Mouse (Mus musculus): Measurements from ENCODE around the gene Gsap.

The Gsap gene

DNA sequence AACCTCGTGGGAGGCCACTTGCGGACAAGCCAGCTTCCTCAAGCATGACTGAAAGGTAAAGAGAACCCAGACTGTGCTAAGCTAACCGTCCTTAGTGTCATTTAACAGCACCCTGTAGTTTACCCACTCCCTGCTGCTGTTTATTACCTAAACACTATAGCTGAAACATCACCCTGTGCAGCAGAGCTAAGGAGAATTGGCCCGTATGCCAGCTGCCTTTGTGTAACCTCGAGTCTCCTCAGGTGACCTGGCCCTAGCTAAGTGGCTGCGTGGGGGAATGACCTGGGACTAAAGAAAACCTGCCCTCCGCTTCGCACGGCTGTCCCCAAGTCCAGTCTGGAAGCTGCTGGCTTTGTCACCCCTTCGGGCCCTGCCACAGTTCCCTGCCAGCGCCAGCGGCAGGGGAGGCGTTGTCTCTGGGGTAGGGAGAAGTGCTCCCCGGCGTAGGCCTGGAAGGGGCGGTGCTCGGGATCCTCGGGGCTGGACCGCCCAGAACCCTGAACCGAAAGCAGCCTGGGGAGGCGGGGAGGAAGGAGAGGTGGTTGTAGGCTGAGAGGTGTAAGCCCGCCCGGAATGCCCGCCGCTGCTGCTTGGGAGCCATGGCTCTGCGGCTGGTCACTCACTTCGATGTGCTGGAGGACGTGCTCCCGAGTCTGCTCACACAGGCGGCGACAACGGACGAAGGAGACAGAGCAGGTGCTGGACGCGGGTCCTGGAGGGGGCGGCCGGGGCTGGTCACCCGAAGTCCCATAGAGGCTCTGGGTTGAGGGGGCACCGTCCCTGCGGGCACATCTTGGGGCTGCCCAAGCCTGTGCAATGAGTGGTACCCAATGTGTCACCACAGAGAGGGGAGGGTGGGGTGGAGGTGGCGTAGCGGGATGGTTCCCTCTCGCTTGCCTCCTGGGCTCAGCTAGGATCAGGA is at the start of gene Gsap:
TSS of gene Gsap (plus strand) at position 492 of the 922 bp plus-strand sequence.
- peak; percentile 55 for DNase-seq (ENCODE audit: low spot score)

DNA sequence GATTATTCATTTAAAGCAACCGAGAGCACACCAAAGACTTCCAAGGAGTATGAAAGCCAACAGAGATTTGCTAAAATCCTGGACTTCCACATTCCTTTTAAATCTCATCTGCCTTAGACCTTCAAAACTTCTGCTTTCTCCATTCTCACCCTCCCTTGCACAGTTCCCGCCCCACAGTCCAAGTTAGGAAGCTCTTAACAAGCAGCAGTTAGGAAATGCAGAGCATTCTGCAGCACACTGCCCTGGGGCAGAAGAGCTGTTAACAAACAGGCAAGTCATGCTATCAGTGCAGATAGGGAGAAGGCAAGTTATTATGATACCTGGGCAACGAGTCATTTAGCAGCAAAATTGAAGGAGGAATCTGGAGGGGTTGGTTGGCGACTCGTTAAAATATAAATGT is 49.5 kb upstream of the Gsap start:
- DNase-seq (ENCODE audit: low spot score), result peak; percentile 18

DNA sequence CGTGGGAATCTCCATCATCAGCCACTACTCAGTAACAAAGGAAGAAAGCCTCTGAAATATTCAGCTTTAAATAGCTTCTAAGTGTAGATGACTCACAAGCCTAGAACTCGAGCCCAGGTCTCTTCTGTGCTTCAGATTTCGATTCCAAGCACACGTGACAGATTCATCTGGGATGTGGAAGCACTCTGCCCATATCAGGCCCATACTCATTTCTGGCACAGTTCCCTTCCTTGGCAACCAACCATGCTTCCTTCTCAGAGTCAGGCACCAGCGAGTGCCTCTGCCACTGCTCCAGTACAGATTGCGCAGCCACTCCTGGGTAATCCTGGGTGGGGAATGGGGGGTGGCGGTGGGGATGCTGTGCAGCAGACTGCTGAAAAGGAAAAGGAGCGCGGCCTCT is 46.5 kb upstream of the Gsap start:
- DNase-seq (ENCODE audit: low spot score), result no peak

DNA sequence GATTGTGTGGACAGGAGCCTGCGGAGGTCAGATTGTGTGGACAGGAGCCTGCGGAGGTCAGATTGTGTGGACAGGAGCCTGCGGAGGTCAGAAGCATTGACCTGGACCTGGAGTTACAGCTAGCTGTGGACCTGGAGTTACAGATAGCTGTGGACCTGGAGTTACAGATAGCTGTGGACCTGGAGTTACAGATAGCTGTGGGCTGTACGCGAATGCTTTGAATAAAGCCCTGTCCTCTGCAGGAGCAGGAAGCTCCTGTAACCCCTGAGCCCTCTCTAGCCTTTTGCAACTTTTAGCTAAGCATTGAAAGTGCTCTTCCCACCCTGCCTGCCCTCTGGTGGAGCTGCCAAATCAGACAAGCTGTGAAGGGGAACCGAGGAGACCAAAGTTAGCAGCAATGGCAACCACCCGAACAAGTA is 44.9 kb upstream of the Gsap start:
- peak; percentile 40 for DNase-seq (ENCODE audit: low spot score)

DNA sequence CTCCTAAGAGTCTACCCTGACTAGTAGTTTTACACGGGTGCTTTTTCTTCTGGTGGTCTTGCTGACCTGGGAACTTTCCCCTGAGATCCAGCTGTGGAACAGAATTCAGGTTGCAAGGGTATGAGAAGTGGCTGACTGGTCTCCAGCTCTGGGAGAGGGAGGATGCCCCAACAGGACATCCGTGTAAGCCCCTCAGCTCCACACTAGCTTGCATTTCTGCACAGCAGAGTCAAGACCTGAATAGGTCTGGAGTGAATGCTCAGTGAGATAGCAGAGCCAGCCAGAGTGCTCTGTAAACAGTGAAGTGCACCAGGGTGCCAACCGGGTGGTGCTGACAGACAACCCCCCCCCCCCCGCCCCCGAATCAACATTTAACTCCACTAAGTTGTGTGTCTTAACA is 44.4 kb upstream of the Gsap start:
- DNase-seq (ENCODE audit: low spot score), result no peak

DNA sequence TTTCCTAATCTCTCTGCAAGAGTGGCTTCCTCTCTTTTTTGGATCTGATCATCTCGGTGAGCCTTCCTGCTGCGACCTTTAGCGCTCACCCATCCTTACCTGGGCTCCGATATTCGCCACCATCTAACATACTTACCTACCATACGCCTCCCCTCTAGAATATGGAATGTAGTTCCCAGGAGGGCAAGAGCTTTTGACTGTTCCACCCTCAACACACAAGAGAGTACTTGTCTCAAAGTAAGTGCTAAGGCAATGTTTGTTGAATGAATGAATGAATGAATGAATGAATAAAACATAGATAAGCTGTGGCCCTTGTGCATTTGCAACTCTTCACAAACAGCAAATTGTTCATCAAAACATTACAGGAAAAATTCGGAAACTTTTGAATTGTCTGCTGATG is 43.0 kb upstream of the Gsap start:
- DNase-seq (ENCODE audit: low spot score), result no peak

DNA sequence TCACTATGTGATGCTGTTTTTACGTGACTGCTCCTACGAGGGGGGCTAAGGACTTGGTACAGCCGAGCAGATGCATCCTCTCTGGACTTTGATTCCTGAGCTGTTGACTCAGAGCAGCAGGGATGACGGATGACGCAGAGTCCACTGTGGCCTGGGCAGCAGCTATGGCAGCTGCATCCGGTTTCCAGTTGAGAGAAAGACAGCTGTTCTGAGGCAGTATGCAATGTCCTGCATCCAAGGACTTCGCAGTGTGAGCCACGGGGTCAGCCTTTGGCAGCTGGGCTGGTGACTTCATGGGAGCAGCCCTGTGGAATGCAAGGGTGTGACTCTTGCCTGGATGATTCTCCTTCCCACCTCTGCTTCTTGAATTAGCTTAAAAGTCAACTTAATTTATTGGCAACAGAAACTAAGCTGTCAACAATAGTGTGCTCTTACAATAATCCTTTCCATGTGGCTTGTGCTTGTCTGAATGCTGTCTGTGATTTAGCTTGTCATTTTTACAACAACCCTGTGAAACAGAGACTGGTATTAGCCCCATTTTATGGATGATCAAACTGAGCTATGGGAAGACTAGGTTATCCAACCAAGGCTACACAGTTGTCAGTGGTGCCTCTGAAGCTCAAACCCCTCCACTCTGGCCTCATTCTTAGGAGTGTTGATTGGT is 41.4 kb upstream of the Gsap start:
- peak; percentile 75 for DNase-seq (ENCODE audit: low spot score)

DNA sequence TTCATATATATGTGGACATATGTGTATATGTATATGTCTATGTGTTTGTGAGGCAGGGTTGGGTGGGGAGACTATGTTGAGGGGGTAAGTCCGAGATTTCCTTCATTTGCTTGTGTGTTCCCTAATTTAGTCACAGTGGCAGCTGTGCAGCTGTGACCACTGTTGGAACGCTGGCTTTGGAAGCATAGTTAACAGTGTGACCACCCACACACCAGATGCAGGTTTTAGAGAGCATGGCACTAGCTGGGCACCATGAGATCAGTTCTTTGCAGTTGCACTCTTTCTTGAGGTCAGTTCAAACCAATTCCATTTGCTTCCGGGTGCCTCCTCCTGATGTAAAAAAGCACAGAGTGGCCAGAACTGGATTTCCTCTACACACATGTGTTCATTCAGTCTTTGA is 37.7 kb upstream of the Gsap start:
- no peak for DNase-seq (ENCODE audit: low spot score)

DNA sequence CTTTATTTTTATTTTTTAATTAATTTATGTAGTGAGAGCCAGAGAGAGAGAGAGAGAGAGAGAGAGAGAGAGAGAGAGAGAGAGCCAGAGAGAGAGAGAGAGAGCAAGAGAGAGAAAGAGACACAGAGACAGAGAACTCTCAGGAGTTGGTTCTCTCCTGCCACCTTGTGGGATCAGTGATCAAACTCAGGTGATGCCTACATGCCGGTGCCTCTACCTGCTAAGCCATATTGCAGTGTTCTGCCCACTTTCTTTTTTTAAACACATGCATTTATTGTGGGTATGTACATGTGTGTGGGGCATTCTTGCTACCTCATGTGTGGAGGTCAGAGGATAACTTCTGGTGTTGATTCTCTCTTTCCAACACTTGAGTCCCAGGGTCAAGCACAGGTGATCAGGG is 32.4 kb upstream of the Gsap start:
- no peak for DNase-seq (ENCODE audit: low spot score)

DNA sequence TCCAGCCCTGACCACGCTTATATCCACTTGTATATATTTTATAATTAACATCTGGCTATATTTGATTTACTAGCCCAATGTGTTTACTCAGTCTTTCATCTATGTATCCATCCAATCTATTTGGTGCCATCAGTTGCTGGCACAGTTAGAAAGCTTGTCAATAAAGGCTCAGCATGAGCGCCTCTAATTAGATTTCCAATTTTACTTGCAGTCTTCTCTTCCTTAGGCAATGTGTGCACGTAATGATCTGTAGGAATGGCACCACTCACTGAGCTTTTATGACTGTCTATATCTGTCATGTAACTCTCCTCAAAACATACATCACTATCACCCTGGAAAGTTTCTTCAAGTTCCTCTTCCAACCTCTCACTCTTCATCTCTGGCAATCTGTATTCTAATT is 29.3 kb upstream of the Gsap start:
- DNase-seq (ENCODE audit: low spot score), result no peak

DNA sequence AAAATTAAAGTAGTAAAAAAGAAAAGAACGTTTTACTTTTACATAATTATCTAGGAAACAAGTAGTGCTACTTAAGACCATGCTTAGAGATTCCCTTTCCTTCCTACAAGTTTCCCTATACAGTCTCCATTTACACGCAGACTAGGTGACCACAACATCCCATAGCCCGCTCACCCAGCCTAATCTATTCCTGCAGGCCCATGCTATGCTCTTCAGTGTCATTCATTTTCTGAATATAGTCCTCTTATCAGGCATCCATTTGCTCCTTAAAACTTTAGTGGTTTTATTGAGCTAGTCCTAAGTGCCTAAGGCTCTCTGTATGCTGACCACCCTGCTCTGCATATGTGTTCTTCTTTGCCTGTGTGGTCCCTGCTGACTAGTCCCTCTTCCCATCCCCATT is 26.5 kb upstream of the Gsap start:
- no peak for DNase-seq (ENCODE audit: low spot score)

DNA sequence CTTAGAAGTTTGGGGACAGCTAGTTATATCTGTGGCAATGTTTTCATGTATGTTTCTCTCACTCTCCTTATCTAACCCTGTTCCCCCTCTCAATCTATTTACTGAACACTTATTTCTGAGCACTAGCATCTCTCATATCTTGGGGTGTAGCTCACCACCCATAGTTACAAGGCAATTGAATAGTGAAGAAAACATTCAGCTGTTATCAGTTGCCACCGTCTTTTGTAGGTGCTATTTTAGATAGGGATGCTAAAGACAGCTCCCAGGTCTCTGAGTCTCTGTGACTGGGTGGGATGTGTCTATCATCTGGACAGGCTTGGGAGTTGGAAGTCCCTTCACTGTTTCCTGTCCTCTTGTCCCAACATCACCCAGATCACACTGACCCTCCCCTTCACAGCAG is 25.3 kb upstream of the Gsap start:
- DNase-seq (ENCODE audit: low spot score), result no peak

DNA sequence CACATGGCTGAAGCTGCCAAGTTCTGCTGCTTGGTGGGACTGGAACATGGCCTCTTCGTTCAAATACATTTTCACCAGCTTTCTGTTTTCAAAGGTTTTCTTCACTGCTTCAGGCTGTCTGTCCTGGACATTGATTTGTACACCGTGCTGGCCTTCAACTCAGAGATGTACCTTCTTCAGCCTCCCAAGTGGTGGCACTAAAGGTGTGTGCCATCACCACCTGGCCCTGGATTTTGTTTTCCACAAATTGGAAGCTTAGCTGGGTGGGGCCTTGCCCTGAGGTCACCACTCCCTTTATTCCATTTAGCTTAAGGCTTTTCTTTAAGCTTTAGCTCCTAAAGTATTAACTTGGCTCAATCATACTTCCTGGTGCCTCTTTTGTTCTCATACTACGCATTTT is 22.6 kb upstream of the Gsap start:
- DNase-seq (ENCODE audit: low spot score), result no peak

DNA sequence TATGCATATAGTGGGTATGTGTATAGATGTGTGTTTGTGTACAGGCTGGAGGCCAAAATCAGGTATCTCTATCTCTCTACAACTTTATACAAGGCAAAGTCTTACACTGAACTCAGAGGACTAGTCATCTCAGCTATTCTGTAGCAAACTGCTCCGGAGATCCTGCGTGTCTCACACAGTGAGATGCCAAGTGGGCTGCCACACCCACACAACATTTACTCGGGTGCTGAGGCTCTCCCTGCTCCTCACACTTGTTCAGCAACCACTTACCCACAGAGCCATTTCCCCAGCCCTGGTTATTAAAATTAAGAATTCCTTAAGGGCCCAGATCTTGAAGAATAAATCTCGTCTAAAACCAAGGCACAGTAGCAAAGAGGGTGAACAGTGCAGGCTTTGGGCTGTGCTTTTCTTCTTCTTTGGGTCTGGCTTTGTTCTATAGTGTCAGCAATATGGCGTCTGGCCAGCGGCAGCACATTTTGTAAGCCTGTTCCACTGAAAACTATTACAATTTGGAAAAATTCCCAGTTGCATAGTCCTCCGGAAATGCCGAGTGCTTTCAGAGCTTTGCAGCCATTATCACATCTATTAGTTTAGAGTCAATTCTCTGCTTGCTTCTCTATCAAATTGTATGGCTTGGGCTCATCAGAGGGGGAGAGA is 17.2 kb upstream of the Gsap start:
- DNase-seq (ENCODE audit: low spot score), result no peak

DNA sequence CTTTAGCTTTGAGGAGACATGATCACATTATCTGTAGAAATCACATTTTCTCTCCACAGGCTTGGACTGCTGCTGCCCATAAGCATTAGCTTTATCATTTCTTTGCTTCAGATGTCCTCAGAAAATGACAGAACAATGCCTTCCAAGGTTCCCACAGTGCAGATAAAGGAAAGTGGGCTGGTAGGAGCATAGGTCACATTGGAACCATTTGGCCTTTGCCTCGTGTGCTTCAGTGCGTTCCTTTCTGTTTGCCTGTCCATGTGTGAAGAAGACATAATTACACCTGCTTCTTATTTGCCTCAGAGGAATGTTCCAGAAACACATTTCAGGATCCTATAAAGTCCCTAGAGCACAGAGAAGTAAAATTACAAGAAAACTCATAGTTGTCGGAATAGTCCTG is 16.7 kb upstream of the Gsap start:
- peak; percentile 36 for DNase-seq (ENCODE audit: low spot score)

DNA sequence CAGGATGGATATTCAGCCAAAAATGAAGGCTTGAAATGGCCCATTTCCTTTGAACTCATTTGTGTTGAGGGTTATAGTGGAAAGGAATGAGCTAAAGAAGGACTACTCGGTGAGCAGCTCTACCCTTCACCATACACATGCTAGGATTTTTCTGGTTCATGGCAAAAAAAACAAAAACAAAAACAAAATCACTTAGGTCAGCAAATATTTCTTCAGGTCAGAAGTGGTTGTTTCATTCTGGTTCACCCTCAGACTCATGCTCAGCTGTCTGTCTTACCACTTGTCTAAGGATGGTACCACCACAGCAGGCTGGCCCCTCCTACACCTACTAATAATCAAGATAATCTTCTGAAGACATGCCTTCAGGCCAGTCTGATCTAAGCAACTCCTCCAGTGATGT is 16.2 kb upstream of the Gsap start:
- no peak for DNase-seq (ENCODE audit: low spot score)

DNA sequence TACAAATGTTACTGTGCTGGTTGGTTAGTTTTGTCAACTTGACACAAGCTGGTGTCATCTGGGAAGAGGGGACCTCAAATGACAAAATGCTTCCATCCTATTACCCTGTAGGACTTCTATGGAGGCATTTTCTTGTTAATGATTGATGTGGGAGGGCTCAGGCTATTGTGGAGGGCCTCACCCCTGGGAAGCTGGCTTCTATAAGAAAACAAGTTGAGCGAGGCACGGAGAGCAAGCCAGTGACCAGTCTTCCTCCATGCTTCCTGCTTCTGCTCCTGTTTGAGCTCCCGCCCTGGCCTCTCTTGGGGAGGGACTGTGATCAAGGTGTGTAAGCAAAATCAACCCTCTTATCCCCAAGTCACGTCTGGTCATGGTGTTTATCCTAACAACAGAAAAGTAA is 15.6 kb upstream of the Gsap start:
- DNase-seq (ENCODE audit: low spot score), result no peak

DNA sequence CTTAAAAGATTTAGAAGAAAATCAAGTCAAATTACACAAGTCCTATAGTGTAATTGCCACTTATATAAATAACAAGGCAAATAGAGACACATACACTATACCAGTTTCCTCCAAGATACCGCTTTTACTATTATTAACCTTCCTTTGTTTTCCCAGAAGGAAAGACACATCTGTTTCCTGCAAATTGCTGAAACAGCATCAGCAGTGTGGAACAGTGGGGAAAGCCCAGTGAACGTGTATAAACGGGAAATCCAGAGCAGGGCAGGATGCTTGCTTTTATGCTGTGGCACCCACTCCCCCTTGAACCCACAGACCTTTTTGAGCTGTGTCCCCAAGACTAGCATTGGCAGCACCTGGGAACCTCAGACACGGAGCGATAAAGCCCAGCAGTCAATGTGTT is 15.2 kb upstream of the Gsap start:
- DNase-seq (ENCODE audit: low spot score), result no peak

DNA sequence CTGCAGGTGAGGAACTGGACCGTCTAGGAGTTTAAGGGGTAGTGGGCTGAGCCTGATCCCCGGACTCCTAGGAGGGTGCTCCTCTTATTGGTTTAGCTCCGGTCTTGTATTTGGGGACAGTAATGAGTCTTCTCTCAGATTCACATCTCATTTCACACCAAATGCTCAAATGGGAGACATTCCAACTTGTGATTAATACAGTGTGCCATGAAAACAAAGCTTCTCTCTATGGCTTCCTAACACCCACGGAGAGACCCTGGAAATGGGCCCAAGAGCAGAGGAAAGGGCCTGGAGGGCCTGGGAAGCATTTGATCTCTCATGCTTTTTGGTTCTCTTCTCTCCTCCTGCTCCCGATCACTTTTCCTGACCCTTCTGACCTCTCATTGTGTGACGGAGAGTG is 14.7 kb upstream of the Gsap start:
- no peak for DNase-seq (ENCODE audit: low spot score)

DNA sequence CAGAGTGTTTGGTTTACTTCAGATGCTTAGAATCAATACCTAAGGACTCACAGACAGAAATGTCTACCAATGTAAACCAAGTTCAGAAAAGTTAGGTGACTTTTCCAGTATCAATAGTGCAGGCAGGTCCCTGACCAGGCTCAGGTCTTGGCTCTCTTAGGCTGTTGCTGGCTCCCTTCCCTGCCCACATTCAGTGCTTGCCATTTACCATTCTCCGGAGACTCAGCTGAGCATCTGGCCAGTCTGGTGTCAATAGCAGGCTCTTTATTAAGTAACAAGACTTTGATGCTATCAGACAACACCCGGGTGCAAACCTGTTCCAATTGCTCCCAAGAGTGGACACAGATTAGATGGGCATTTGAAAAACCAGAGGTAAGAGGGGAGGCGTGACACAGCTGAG is 13.7 kb upstream of the Gsap start:
- no peak for DNase-seq (ENCODE audit: low spot score)

DNA sequence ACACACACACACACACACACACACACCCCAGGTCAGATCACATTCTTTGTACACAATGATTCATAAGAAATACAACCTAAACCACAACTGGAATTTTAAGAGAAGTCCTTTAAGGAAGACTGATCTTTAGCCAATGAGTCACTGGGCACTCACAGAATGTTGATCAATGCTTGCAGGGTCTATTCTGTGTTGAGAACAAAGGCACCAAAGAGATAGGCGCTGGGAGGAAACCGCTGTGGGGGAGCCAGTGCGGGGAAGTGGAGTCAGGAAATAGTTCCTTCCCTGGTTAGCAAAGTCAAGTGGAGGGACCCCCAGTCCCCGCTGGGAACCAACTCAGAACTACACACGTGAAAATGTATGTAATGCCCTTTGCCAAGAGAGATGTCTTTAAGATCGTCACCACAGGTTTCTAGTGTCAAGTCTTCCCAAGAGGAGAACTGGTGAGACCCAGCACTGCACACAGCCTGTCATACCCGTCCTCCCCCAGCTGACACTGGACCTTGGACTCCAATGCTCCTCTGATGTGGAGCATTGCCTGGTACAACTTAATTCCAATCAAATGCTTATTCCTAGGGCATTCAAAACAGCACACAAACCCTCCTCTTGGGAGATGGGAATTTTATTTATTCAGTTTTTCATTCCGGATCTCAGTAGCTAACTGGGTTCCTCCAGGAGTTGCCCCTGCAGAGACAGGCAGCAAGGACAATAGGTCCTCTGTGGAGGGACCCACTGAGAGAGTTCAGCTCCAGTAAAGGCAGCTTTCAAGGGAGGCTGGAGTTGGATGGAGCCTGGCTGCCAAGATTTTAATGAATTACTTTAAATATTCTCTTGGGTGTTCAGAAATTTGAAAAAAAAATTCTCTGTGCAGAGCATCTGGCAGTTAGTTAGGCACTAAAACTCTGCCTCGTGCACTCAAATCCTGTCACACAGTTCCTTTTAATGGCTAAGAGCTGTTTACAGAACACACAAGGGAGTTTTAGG is 10.6 kb upstream of the Gsap start:
- DNase-seq (ENCODE audit: low spot score), result peak; percentile 42

DNA sequence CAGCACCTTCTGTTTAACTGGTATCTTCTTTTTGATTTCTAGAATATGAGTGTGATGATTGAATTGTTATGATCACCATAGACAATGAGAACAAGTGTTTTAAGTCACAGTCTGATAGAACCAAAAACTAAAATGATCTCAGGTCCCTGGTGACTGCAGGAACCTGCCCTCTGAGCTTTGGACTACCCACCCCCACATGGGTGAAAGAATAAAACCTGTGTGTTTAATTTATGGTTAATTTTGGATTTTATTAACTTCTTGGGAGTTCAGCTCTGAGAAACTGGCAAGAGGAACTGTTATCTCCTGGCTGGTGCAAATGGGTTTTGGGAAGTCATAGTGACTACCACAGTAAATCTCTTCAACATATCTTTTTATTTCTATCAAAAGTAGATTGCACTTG is 6.6 kb upstream of the Gsap start:
- DNase-seq (ENCODE audit: low spot score), result no peak
